Mouse (Mus musculus): Measurements from ENCODE around the gene Hcfc2.

The Hcfc2 gene

DNA sequence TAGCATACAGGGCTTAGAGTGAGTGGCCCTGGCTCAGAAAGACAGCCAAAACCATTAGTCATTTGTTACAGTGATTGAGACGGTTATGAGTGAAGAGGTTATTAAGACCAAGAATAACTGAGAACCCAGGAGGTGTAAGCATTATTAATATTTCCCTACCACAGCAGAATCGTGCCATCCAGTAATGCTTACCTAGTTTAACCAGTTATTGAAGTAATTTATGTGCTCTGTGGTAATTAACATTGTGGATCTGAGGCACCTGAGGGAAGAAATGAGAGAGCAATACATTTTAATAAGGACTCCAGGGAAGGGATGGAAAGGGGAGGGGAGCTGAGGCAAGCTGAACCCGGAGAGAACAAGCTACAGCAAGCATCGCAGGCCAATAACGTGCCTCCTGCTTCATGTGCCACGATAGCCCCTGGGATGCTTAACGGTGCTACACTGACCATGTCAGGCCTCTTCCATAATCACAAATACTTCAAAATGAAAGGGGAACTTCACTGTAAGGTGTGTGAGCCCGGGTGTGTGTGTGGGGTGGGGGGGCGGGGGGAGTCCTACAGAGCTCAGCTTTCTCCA is 75.7 kb downstream of the Hcfc2 start:
- DNase-seq (ENCODE audit: low read depth, low spot score), result no peak

DNA sequence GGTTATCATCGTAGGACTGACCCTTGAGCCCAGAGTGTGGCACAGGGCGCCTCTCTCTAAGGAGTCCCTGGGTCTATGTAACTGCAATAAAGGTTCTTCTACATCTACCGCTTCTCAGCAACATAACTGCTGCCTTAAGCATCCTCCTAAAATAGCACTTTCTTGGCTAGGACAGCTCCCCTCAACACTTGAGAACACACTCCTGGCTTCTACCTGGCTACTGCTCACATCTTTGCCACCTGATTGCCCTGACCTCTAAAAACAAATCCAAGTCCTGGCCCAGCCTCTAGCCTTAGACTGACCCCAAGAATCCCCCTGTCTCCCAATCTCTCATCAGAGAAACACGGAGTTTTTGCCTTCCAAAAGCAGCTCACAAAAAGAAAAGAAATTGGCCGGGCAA is 78.9 kb downstream of the Hcfc2 start:
- DNase-seq (ENCODE audit: low read depth, low spot score), result no peak

DNA sequence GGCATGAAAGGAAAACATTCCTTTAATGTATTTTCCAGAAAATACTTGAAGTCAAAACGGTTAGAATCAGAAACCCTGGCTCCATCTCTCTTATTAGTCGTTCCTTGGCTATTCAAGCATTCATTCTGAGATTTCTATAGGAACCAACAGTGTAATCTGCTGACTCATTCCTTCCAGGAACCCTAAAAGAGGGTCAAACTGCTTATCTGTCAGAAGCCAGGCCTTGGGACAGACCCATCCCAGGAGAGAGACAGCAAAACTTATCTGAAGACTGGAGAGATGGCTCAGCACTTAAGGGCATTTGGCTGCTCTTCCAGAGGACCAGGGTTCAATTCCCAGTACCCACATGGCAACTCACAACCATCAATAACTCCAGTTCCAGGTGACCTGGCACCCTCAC is 81.1 kb downstream of the Hcfc2 start:
- no peak for DNase-seq (ENCODE audit: low read depth, low spot score)

DNA sequence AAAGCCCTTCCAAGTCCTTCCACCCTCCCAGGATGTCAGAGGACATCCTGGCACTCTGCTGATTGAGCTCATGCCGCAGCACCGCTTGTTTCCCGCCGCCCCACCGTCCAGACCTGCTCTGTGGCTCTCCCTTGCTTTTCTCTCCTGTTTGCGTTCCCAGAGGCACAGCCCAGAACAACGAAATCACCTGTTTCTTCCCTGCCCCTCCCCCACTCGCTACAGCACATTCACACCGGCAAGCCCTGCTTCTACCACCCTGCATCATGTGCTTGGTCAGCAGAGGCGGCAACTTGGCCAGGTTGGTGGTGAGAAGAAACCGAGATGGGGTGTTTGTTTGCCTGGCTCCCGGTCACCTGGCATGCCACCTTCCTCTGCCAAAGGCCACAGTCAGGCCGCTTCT is 81.9 kb downstream of the Hcfc2 start:
- no peak for DNase-seq (ENCODE audit: low read depth, low spot score)

DNA sequence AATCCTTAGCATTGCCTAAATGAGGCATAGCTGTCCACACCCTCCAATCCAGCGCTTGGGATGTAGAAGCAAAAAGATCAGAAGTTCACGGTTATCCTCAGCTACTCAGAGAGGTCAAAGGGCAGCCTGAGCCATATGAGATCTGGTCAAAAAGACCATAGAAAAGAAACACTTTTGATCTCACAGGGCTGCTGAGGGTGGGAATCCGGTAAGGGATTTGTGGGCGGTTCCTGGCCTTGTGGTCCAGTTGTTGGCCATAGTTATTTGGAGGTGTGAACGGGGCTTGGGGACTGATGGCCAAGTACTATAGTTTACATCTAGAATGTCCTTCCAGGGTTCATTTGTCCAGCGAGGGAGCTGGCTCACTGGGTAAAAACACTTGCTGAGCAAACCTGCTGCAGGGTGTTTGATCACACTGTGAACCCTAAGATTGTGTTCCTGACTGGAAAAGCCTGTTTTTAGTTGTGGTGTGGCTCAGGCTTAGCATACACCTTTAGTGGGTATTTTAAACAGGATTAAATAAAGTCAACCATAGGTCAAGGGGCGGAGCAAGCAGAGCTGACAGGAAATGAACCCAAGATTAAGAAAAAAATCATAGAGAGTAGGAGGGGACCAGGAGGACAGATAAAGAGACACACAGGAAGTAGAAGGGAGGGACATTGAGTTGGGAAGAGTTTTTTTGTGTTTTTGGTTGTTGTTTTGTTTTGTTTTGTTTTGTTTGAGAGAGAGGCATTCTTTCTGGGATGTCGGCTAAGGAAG is 83.0 kb downstream of the Hcfc2 start:
- DNase-seq (ENCODE audit: low read depth, low spot score), result no peak

DNA sequence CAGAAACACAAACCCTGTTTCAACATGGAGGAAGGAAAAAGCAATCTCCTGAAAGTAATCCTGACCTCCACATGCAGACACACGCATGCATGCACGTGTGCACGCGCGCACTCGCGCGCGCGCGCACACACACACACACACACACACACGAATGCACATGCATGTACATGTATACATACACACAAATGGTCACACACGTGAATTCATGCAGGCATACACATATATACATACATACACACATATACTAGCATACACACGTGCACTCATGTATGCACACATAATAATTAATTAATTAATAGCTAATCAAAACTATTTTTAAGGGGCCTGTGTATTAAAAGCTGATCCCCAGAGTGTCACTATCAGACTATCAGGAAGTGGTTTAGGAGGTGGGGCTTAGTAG is 83.9 kb downstream of the Hcfc2 start:
- no peak for DNase-seq (ENCODE audit: low read depth, low spot score)

DNA sequence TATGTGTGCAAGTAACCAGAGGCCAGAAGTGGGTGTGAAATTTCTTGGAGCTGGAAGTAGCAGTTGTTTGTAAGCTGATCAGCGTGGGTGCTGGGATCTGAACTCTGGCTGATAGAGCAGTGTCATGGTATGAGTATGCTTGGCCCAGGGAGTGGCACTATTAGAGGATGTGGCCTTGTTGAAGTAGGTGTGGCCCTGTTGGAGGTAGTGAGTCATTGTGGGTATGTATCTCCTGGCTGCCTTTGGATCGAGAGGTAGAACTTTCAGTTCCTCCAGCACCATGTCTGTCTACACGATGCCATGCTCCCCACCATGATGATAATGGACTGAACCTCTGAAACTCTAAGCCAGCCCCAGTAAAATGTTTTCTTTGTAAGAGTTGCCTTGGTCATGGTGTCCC is 84.4 kb downstream of the Hcfc2 start:
- no peak for DNase-seq (ENCODE audit: low read depth, low spot score)

DNA sequence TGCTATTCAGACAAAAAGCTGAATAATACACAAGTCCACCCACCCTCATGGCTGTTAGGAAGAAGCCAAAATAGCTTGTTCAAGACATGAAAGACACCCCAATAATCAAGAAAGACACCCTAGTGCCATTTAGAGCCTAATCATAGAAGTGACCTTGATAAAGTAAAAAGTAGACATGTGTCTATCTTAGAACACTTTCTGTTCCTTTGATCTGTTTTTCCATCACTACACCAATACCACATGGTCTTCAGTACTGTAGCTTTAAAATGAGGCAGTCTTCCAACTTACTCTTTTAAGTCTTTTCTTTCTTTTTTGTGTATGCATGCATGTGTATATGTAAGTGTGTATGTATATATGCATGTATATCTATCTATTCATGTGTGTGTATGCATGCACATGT is 84.9 kb downstream of the Hcfc2 start:
- no peak for DNase-seq (ENCODE audit: low read depth, low spot score)

DNA sequence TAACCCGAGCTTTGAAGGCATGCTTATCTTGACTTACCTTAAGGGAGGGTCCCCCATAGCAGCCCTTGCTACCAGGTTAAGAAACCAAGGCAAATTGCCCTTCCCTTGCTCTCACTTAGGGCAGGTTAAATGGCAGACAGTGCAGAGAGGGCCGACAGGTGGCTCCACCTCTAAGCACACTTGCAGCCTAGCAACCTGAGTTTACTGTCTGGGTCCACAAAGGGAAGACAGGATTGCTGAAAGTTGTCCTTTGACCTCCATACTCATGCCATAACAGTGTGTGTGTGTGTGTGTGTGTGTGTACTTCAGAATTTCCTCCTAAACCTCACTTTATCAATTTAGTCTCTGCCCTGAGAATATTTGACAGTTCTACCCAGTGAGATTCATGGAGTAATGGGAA is 86.5 kb downstream of the Hcfc2 start:
- no peak for DNase-seq (ENCODE audit: low read depth, low spot score)

DNA sequence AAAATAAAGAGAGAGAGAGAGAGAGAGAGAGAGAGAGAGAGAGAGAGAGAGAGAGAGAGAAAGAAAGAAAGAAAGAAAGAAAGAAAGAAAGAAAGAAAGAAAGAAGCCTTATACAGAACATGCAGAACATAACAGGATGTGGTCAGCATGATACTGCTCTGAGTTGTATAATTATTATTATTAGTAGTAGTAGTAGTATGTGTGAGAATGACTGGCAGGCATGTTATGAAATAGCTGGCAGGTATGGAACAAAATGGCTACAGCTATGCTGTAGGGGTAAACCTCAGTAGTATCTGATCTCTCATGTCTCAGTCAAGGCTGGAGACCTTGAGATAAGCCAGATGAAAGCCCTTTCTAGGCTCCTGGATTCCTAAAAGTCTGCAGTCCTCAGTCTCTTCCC is 93.2 kb downstream of the Hcfc2 start:
- DNase-seq (ENCODE audit: low read depth, low spot score), result no peak

DNA sequence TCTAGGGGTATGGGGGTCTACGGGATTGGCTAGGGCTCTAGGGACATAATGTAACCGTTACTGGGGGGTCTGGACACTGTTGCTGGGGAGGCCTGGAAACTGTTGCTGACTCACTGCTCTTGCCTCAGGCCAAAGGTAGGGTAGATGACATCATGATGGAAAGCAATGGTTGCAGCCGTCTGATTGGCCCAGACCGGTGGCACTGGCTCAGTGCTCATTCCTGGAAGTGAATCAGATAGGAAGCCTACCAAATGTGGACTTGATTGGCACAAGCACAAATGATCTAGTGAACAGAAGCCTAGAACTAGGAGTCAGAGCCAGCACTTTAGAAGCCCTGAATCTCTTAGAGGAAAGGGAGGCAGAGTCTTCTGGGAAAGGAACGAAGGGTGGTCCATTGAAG is 94.5 kb downstream of the Hcfc2 start:
- DNase-seq (ENCODE audit: low read depth, low spot score), result no peak

DNA sequence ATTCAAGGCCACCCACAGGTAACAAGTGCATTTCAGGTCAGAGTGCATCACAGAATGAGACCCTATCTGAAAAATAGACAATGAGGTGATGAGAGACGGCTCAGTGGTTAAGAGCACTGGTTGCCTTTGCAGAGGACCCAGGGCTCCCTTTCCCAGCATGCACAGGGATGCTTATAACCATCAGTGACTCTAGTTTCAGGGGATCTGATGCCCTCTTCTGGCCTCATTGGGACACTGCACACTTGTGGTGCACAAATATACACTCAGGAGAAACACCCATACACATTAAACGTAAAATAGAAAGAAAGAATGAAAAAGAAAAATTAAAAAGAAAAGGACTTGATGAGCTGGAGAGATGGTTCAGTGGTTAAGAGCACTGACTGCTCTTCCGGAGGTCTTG is 95.8 kb downstream of the Hcfc2 start:
- DNase-seq (ENCODE audit: low read depth, low spot score), result no peak
